Mouse (Mus musculus): Measurements from ENCODE around the gene Gstm1.

The Gstm1 gene

GRCm38 (mm10) chr3:107964026-107964425 lies 53.7 kb downstream of the Gstm1 start:
- DNase-seq: no peak

All from cerebellum, adult 11-12 months (tissue).